8 mouse cellular contexts compared by ENCODE assay signal in genomic region chr17:28876821-28877220, GRCm38 (mm10). TPM values are rescaled to one million over a fixed set of nuclear protein-coding genes. Genes with fewer than 3 reads are reported as not detected.
A peak's percentile ranks its signal among the peaks of the same experiment; 100 is the strongest.
DNase-seq lines count a peak whose midpoint lies in the region; ATAC-seq and TF ChIP-seq lines count a peak whose summit lies in the region.

No protein-coding gene starts in this region.

- H3K4me3 ChIP-seq in lung, embryonic 14.5 days (ENCODE audit: low read depth, low read length): 0 out of 2 replicates have a peak overlapping the region, but pooled peaks have one; percentile 8
- H3K4me3 ChIP-seq in stomach, embryonic 15.5 days (replicated peaks): no peak overlapping the region

- DNase-seq in adrenal gland, postnatal 14 days: peak; percentile 48
- DNase-seq in adrenal gland, adult 2 months: no peak
- DNase-seq in lung, embryonic 14.5 days: peak; percentile 56
- DNase-seq in lung, postnatal 25 days (ENCODE audit: low spot score): no peak
- DNase-seq in forelimb bud, embryonic 11.5 days (ENCODE audit: low read depth, low spot score): peak; percentile 27
- DNase-seq in liver: peak; percentile 36
- no peak for DNase-seq in adrenal gland, adult 8-10 months

- H3K9ac ChIP-seq in lung, embryonic 14.5 days: no peak overlapping the region
- no peak overlapping the region for H3K9ac ChIP-seq in stomach, embryonic 15.5 days

- TF ChIP-seq CTCF in lung, embryonic 14.5 days (IDR thresholded peaks at IDR 0.05; ENCODE audit: low read depth): peak; percentile 62

- no peaks in the 10 kb centered on the region for H3K36me3 ChIP-seq in lung, embryonic 14.5 days (ENCODE audit: insufficient read depth)
- H3K36me3 ChIP-seq in stomach, embryonic 15.5 days: no peaks in the 10 kb centered on the region

- H3K27ac ChIP-seq in lung, embryonic 14.5 days (ENCODE audit: low read depth): no peak overlapping the region
- no peak overlapping the region for H3K27ac ChIP-seq in stomach, embryonic 15.5 days

- no peaks in the 10 kb centered on the region for H3K9me3 ChIP-seq in lung, embryonic 14.5 days (ENCODE audit: low read depth, low read length)
- no peaks in the 10 kb centered on the region for H3K9me3 ChIP-seq in stomach, embryonic 15.5 days

- no peak for ATAC-seq in lung, embryonic 14.5 days (ENCODE audit: insufficient read depth)
- no peak for ATAC-seq in stomach, embryonic 15.5 days (ENCODE audit: insufficient read depth, low FRiP score, low read depth)

- no peaks in the 10 kb centered on the region for H3K4me1 ChIP-seq in lung, embryonic 14.5 days (ENCODE audit: insufficient read depth)
- H3K4me1 ChIP-seq in stomach, embryonic 15.5 days: peaks cover 14% of the 10 kb centered on the region; the same call in 1 of the 2 replicates

- H3K4me2 ChIP-seq in lung, embryonic 14.5 days: 0 out of 2 replicates have a peak overlapping the region, but pooled peaks have one; percentile 27
- H3K4me2 ChIP-seq in stomach, embryonic 15.5 days: peak overlapping the region; percentile 19; the same call in 1 of the 2 replicates

- 19% methylated on average over 19 of the region's 19 CpGs for WGBS in lung, embryonic 14.5 days
- WGBS in stomach, embryonic 15.5 days: 20% methylated on average over 19 of the region's 19 CpGs

- no peaks in the 10 kb centered on the region for H3K27me3 ChIP-seq in lung, embryonic 14.5 days (ENCODE audit: insufficient read depth, low read length)
- no peaks in the 10 kb centered on the region; the same call in 1 of the 2 replicates for H3K27me3 ChIP-seq in stomach, embryonic 15.5 days (replicated peaks)

RNA-seq across cellular contexts. Expression of gene Pnpla1, which starts 18.6 kb away (rescaled TPM):
- 0.15 TPM in 1 of 2 replicates, not detected in the other for total RNA-seq in adrenal gland, postnatal 14 days (2021)
- under 1 TPM in 1 of 2 experiments, not detected in 1; 0.52 TPM for total RNA-seq in adrenal gland, adult 2 months (2021)
- polyA plus RNA-seq in adrenal gland, adult 2 months (2012; rRNA removed): 0.04 and 0.09 TPM in 2 replicates
- polyA plus RNA-seq in lung, embryonic 14.5 days (2014; fragmentation: Nextera tagmentation; extraction: Ambion mirVana): 0.05 TPM in 1 of 2 replicates, not detected in the other
- 0.32 and 0.50 TPM in 2 replicates for polyA plus RNA-seq in stomach, embryonic 15.5 days (2015; fragmentation: Nextera tagmentation; extraction: Ambion mirVana)
- under 1 TPM in 2 of 4 experiments, not detected in 2; 0.12 to 0.18 TPM for total RNA-seq in adrenal gland, adult 8-10 months (2022)

RNA-seq across cellular contexts. Expression of gene 4930539E08Rik, which starts 38.3 kb away (rescaled TPM):
- not detected in 2 replicates for total RNA-seq in adrenal gland, postnatal 14 days (2021)
- not detected for total RNA-seq in adrenal gland, adult 2 months (2021)
- polyA plus RNA-seq in adrenal gland, adult 2 months (2012; rRNA removed): 0.03 TPM in 1 of 2 replicates, not detected in the other
- polyA plus RNA-seq in lung, embryonic 14.5 days (2014; fragmentation: Nextera tagmentation; extraction: Ambion mirVana): 0.37 TPM in 1 of 2 replicates, not detected in the other
- polyA plus RNA-seq in stomach, embryonic 15.5 days (2015; fragmentation: Nextera tagmentation; extraction: Ambion mirVana): 0.71 and 0.81 TPM in 2 replicates
- total RNA-seq in adrenal gland, adult 8-10 months (2022): under 1 TPM in 1 of 4 experiments, not detected in 3; 0.05 TPM

Comparison
In these comparisons a context has a peak if more than half of its experiments do, and no peak if none do; other contexts are left out.
1. DNase-seq: peak in adrenal gland, postnatal 14 days (single experiment), lung, embryonic 14.5 days (single experiment), forelimb bud, embryonic 11.5 days (single experiment) and liver (single experiment); none in adrenal gland, adult 2 months (single experiment), lung, postnatal 25 days (single experiment) and adrenal gland, adult 8-10 months (single experiment).